19 mouse cellular contexts compared by ENCODE assay signal in genomic region chr2:57312268-57312797, GRCm38 (mm10).
DNase-seq lines count a peak whose midpoint lies in the region; ATAC-seq and TF ChIP-seq lines count a peak whose summit lies in the region.
"Had no signal": no experiment of that assay in that cellular context is flagged by ENCODE, and none has a peak within 500 bp of the region (broad histone marks: within the 10 kb centered on the region; RNA-seq: fewer than 3 reads in every experiment).

No protein-coding gene starts in this region.

- H3K9ac ChIP-seq in forebrain, embryonic 12.5 days = no peak overlapping the region
- H3K9ac ChIP-seq in forebrain, postnatal 0 days = no peak overlapping the region
- no peak overlapping the region for H3K9ac ChIP-seq in midbrain, embryonic 12.5 days (replicated peaks)
- no peak overlapping the region for H3K9ac ChIP-seq in midbrain, embryonic 15.5 days
- H3K9ac ChIP-seq: heart, embryonic 12.5 days had no signal

- no peaks in the 10 kb centered on the region for H3K9me3 ChIP-seq in forebrain, embryonic 12.5 days
- H3K9me3 ChIP-seq in forebrain, postnatal 0 days (ENCODE audit: low read length) = no peaks in the 10 kb centered on the region
- no peaks in the 10 kb centered on the region for H3K9me3 ChIP-seq in midbrain, embryonic 12.5 days
- no peaks in the 10 kb centered on the region for H3K9me3 ChIP-seq in midbrain, embryonic 10.5 days (replicated peaks)
- no peaks in the 10 kb centered on the region for H3K9me3 ChIP-seq in midbrain, embryonic 15.5 days
- H3K9me3 ChIP-seq: embryonic facial prominence, embryonic 10.5 days; G1E; heart, embryonic 12.5 days had no signal

- no peak for DNase-seq in forebrain, postnatal 0 days
- DNase-seq in midbrain, embryonic 10.5 days (ENCODE audit: low spot score) = no peak
- peak; percentile 46 for DNase-seq in retina, postnatal 1 day
- DNase-seq in thymus, adult 18-20 months = no peak
- DNase-seq: adrenal gland, postnatal 14 days; B cell, adult 2 months; cerebellum, adult 2 months; cerebellum, postnatal 10 days; gastrocnemius, postnatal 14 days; heart, postnatal 36 days had no signal

- no peaks in the 10 kb centered on the region for H3K4me1 ChIP-seq in forebrain, embryonic 12.5 days
- H3K4me1 ChIP-seq in forebrain, postnatal 0 days (ENCODE audit: insufficient read depth) = no peaks in the 10 kb centered on the region
- H3K4me1 ChIP-seq in midbrain, embryonic 12.5 days = peaks cover 3% of the 10 kb centered on the region; the same call in 1 of the 2 replicates
- H3K4me1 ChIP-seq in midbrain, embryonic 10.5 days = peaks cover 3% of the 10 kb centered on the region; the same call in 1 of the 2 replicates
- no peaks in the 10 kb centered on the region for H3K4me1 ChIP-seq in midbrain, embryonic 15.5 days
- H3K4me1 ChIP-seq: embryonic facial prominence, embryonic 10.5 days; heart, embryonic 12.5 days had no signal

- H3K4me3 ChIP-seq in forebrain, embryonic 12.5 days (replicated peaks) = no peak overlapping the region
- H3K4me3 ChIP-seq in forebrain, postnatal 0 days (ENCODE audit: low read depth, low read length) = no peak overlapping the region
- H3K4me3 ChIP-seq in midbrain, embryonic 12.5 days = no peak overlapping the region
- H3K4me3 ChIP-seq in midbrain, embryonic 10.5 days = no peak overlapping the region
- H3K4me3 ChIP-seq in midbrain, embryonic 15.5 days = no peak overlapping the region
- H3K4me3 ChIP-seq: embryonic facial prominence, embryonic 10.5 days; heart, embryonic 12.5 days had no signal

- no peak for TF ChIP-seq CTCF in forebrain, postnatal 0 days (IDR thresholded peaks at IDR 0.05; ENCODE audit: low read depth)

- no peaks in the 10 kb centered on the region for H3K27me3 ChIP-seq in forebrain, embryonic 12.5 days
- no peaks in the 10 kb centered on the region for H3K27me3 ChIP-seq in forebrain, postnatal 0 days (ENCODE audit: insufficient read depth, low read length)
- H3K27me3 ChIP-seq in midbrain, embryonic 12.5 days = no peaks in the 10 kb centered on the region
- no peaks in the 10 kb centered on the region for H3K27me3 ChIP-seq in midbrain, embryonic 10.5 days (ENCODE audit: low read depth, poor library complexity, severe bottlenecking)
- H3K27me3 ChIP-seq in midbrain, embryonic 15.5 days (replicated peaks) = no peaks in the 10 kb centered on the region
- H3K27me3 ChIP-seq: heart, embryonic 12.5 days had no signal

- no peaks in the 10 kb centered on the region for H3K36me3 ChIP-seq in forebrain, embryonic 12.5 days (replicated peaks)
- no peaks in the 10 kb centered on the region for H3K36me3 ChIP-seq in forebrain, postnatal 0 days (ENCODE audit: insufficient read depth)
- no peaks in the 10 kb centered on the region for H3K36me3 ChIP-seq in midbrain, embryonic 12.5 days
- H3K36me3 ChIP-seq in midbrain, embryonic 10.5 days = no peaks in the 10 kb centered on the region
- no peaks in the 10 kb centered on the region for H3K36me3 ChIP-seq in midbrain, embryonic 15.5 days (replicated peaks)
- H3K36me3 ChIP-seq: embryonic facial prominence, embryonic 10.5 days; heart, embryonic 12.5 days had no signal

- H3K27ac ChIP-seq in forebrain, embryonic 12.5 days = no peak overlapping the region
- no peak overlapping the region for H3K27ac ChIP-seq in forebrain, postnatal 0 days (ENCODE audit: low read depth, low read length)
- H3K27ac ChIP-seq in midbrain, embryonic 12.5 days (replicated peaks) = no peak overlapping the region
- H3K27ac ChIP-seq in midbrain, embryonic 10.5 days (replicated peaks) = no peak overlapping the region
- no peak overlapping the region for H3K27ac ChIP-seq in midbrain, embryonic 15.5 days
- H3K27ac ChIP-seq: embryonic facial prominence, embryonic 10.5 days had no signal

- no peak overlapping the region for H3K4me2 ChIP-seq in forebrain, embryonic 12.5 days
- no peak overlapping the region for H3K4me2 ChIP-seq in forebrain, postnatal 0 days (ENCODE audit: low read depth)
- H3K4me2 ChIP-seq in midbrain, embryonic 12.5 days (replicated peaks) = no peak overlapping the region
- no peak overlapping the region for H3K4me2 ChIP-seq in midbrain, embryonic 15.5 days
- H3K4me2 ChIP-seq: heart, embryonic 12.5 days had no signal

- ATAC-seq in forebrain, embryonic 12.5 days (ENCODE audit: low FRiP score) = 0 out of 2 replicates have a peak, but pooled peaks have one; percentile 53
- ATAC-seq in forebrain, postnatal 0 days = no peak
- 0 out of 2 replicates have a peak, but pooled peaks have one; percentile 19 for ATAC-seq in midbrain, embryonic 12.5 days (ENCODE audit: low FRiP score, low read depth)
- ATAC-seq in midbrain, embryonic 15.5 days (replicated peaks) = peak; percentile 74
- ATAC-seq: CD4-positive, CD25-positive, alpha-beta regulatory T cell, adult 4 months; forebrain, embryonic 14.5 days; hindbrain, embryonic 16.5 days had no signal

- WGBS in forebrain, embryonic 12.5 days = 63% methylated on average over 7 of the region's 7 CpGs
- 66% methylated on average over 7 of the region's 7 CpGs for WGBS in forebrain, postnatal 0 days
- WGBS in midbrain, embryonic 12.5 days = 49% methylated on average over 7 of the region's 7 CpGs
- WGBS in midbrain, embryonic 10.5 days = 60% methylated on average over 7 of the region's 7 CpGs
- 34% methylated on average over 7 of the region's 7 CpGs for WGBS in midbrain, embryonic 15.5 days
